Mouse (Mus musculus) G1E (cell line): ENCODE data around the gene Fez1.

Source experiments
- CTCF ChIP-seq: IDR thresholded peaks from 2 replicates; pipeline ENCODE4 v1.5.1; 2012; ENCODE audit warnings: low read depth, low read length, inconsistent platforms, mixed read lengths
- GATA1 ChIP-seq: IDR thresholded peaks from 2 replicates; pipeline ENCODE4 v1.6.1; 2012; ENCODE audit warnings: borderline replicate concordance, low read length, inconsistent platforms, mixed read lengths
- GATA2 ChIP-seq: IDR thresholded peaks from 2 replicates; pipeline ENCODE4 v1.6.1; 2012; ENCODE audit warnings: low read depth, low read length, inconsistent platforms, borderline replicate concordance
- POLR2AphosphoS5 ChIP-seq: IDR thresholded peaks from 2 replicates; pipeline ENCODE4 v1.6.1; 2012; ENCODE audit warnings: low read depth, low read length, inconsistent platforms; ENCODE audit not compliant: insufficient replicate concordance

DNA sequence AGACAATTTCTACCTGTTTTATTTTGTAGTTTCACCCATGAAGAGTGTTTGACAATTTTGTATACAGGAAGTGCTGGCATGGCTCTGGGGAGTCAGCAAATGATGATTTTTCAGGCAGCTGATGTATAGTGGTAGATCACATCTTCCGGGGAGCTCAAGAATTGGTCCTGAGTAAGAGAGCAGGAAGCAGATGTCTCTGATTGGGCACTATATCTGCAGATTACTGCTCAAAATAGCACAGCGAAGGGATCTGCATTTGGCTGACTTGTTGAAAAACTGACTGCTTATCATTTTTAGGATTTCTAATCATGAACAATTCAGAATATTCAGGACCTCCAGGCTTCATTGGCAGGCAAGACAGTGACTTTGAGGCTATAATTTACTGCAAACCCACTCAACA, 30.5 kb downstream of the Fez1 start:
- no peak for TF ChIP-seq CTCF
- TF ChIP-seq GATA1: no peak
- TF ChIP-seq POLR2AphosphoS5: no peak
- no peak for TF ChIP-seq GATA2
